In genomic region chr13:107484630-107484998, GRCm38 (mm10) we compare ENCODE assay signal across 17 mouse cellular contexts.
DNase-seq lines count a peak whose midpoint lies in the region; ATAC-seq and TF ChIP-seq lines count a peak whose summit lies in the region.
"Had no signal": no experiment of that assay in that cellular context is flagged by ENCODE, and none has a peak within 500 bp of the region (broad histone marks: within the 10 kb centered on the region; RNA-seq: fewer than 3 reads in every experiment).

No protein-coding gene starts in this region.

- H3K27me3 ChIP-seq in forebrain, embryonic 14.5 days (replicated peaks; ENCODE audit: control insufficient read depth, insufficient read depth, low read length), result no peaks in the 10 kb centered on the region
- H3K27me3 ChIP-seq in forebrain, embryonic 12.5 days, result peaks cover 8% of the 10 kb centered on the region; the same call in 1 of the 2 replicates
- no peaks in the 10 kb centered on the region for H3K27me3 ChIP-seq in CH12.LX (replicated peaks)
- H3K27me3 ChIP-seq in hindbrain, embryonic 13.5 days, result 0 out of 2 replicates have a peak, but pooled peaks cover 3% of the 10 kb centered on the region
- H3K27me3 ChIP-seq in midbrain, embryonic 14.5 days (ENCODE audit: control insufficient read depth, insufficient read depth, low read length), result no peaks in the 10 kb centered on the region
- H3K27me3 ChIP-seq: intestine, embryonic 15.5 days had no signal

- H3K4me3 ChIP-seq in forebrain, embryonic 14.5 days (ENCODE audit: low read depth, low read length), result no peak overlapping the region
- no peak overlapping the region for H3K4me3 ChIP-seq in forebrain, embryonic 12.5 days (replicated peaks)
- no peak overlapping the region for H3K4me3 ChIP-seq in CH12.LX (replicated peaks in 1 of 3; ENCODE audit: low read depth in 2 of 3, low read length in 2 of 3, poor library complexity in 1 of 3)
- H3K4me3 ChIP-seq in hindbrain, embryonic 13.5 days, result no peak overlapping the region
- H3K4me3 ChIP-seq in midbrain, embryonic 14.5 days (replicated peaks; ENCODE audit: low read depth, low read length), result no peak overlapping the region
- H3K4me3 ChIP-seq: gastrocnemius, adult 2 months; intestine, embryonic 15.5 days; limb, embryonic 15.5 days had no signal

- 0 out of 2 replicates have a peak, but pooled peaks have one; percentile 29 for ATAC-seq in forebrain, embryonic 14.5 days
- ATAC-seq in forebrain, embryonic 12.5 days (ENCODE audit: low FRiP score), result no peak
- no peak for ATAC-seq in hindbrain, embryonic 13.5 days (ENCODE audit: low FRiP score)
- no peak; the same call in 1 of the 2 replicates for ATAC-seq in midbrain, embryonic 14.5 days (ENCODE audit: low FRiP score, low TSS enrichment)
- ATAC-seq: intestine, embryonic 15.5 days had no signal

- WGBS in forebrain, embryonic 14.5 days, result 45% methylated on average over 6 of the region's 6 CpGs
- WGBS in forebrain, embryonic 12.5 days, result 43% methylated on average over 6 of the region's 6 CpGs
- 43% methylated on average over 6 of the region's 6 CpGs for WGBS in hindbrain, embryonic 13.5 days
- WGBS in midbrain, embryonic 14.5 days, result 28% methylated on average over 6 of the region's 6 CpGs

- in situ Hi-C loops in CH12.LX (cut with MboI; ENCODE audit: low pct_ligation_motif_present, low pct_unique_long_range_greater_than_20kb, low sequenced_read_pairs), result no loop called here

- dilution Hi-C loops in CH12.LX (cut with MboI; ENCODE audit: extremely low pct_ligation_motif_present, extremely low pct_unique_long_range_greater_than_20kb, low sequenced_read_pairs), result no loop called here

- H3K4me2 ChIP-seq in forebrain, embryonic 14.5 days (ENCODE audit: low read length), result no peak overlapping the region
- no peak overlapping the region for H3K4me2 ChIP-seq in forebrain, embryonic 12.5 days
- H3K4me2 ChIP-seq in CH12.LX (ENCODE audit: insufficient read depth, low read depth, poor library complexity, severe bottlenecking), result no peak overlapping the region
- H3K4me2 ChIP-seq in hindbrain, embryonic 13.5 days, result no peak overlapping the region
- H3K4me2 ChIP-seq in midbrain, embryonic 14.5 days (ENCODE audit: low read length), result no peak overlapping the region
- H3K4me2 ChIP-seq: intestine, embryonic 15.5 days; limb, embryonic 15.5 days had no signal

- no peak overlapping the region for H3K27ac ChIP-seq in forebrain, embryonic 14.5 days (ENCODE audit: low read depth, low read length)
- H3K27ac ChIP-seq in forebrain, embryonic 12.5 days, result no peak overlapping the region
- no peak overlapping the region for H3K27ac ChIP-seq in CH12.LX (ENCODE audit: insufficient read depth, low read depth)
- H3K27ac ChIP-seq in hindbrain, embryonic 13.5 days, result peak overlapping the region; percentile 82
- H3K27ac ChIP-seq in midbrain, embryonic 14.5 days (replicated peaks; ENCODE audit: low read depth, low read length), result peak overlapping the region; percentile 60
- H3K27ac ChIP-seq: gastrocnemius, adult 2 months; intestine, embryonic 15.5 days; limb, embryonic 15.5 days had no signal

- H3K9ac ChIP-seq in forebrain, embryonic 14.5 days (ENCODE audit: low read length), result no peak overlapping the region
- H3K9ac ChIP-seq in forebrain, embryonic 12.5 days, result no peak overlapping the region
- no peak overlapping the region for H3K9ac ChIP-seq in CH12.LX (ENCODE audit: insufficient read depth, low read depth)
- H3K9ac ChIP-seq in hindbrain, embryonic 13.5 days, result no peak overlapping the region
- H3K9ac ChIP-seq in midbrain, embryonic 14.5 days (replicated peaks; ENCODE audit: low read length), result no peak overlapping the region
- H3K9ac ChIP-seq: forebrain, postnatal 0 days; intestine, embryonic 15.5 days; limb, embryonic 15.5 days had no signal

- no peak for TF ChIP-seq CTCF in CH12.LX (conservative IDR thresholded peaks at IDR 0.05 in 1 of 2, IDR thresholded peaks at IDR 0.05 in 1 of 2; ENCODE audit: low read depth in 2 of 2, low read length in 2 of 2)

- TF ChIP-seq POLR2A in CH12.LX (IDR thresholded peaks at IDR 0.05; ENCODE audit: low read depth, low read length), result no peak

- peak; percentile 1; the same call in 1 of the 2 replicates for TF ChIP-seq RAD21 in CH12.LX (IDR thresholded peaks at IDR 0.05; ENCODE audit: low read depth, low read length)

- no peaks in the 10 kb centered on the region for H3K9me3 ChIP-seq in forebrain, embryonic 14.5 days (replicated peaks; ENCODE audit: control insufficient read depth, low read length)
- H3K9me3 ChIP-seq in forebrain, embryonic 12.5 days, result no peaks in the 10 kb centered on the region
- H3K9me3 ChIP-seq in CH12.LX (replicated peaks; ENCODE audit: low read length), result no peaks in the 10 kb centered on the region
- H3K9me3 ChIP-seq in hindbrain, embryonic 13.5 days, result no peaks in the 10 kb centered on the region
- no peaks in the 10 kb centered on the region for H3K9me3 ChIP-seq in midbrain, embryonic 14.5 days (ENCODE audit: control insufficient read depth, low read length)
- H3K9me3 ChIP-seq: intestine, embryonic 15.5 days; limb, embryonic 15.5 days had no signal

- peaks cover 7% of the 10 kb centered on the region for H3K4me1 ChIP-seq in forebrain, embryonic 14.5 days (ENCODE audit: control insufficient read depth, insufficient read depth, low read length)
- peaks cover 13% of the 10 kb centered on the region for H3K4me1 ChIP-seq in forebrain, embryonic 12.5 days
- H3K4me1 ChIP-seq in CH12.LX (ENCODE audit: control insufficient read depth in 1 of 2, insufficient read depth in 2 of 2), result peaks cover 9 to 21% of the 10 kb centered on the region in 2 experiments; a peak in 3 of 4 replicates
- H3K4me1 ChIP-seq in hindbrain, embryonic 13.5 days (replicated peaks), result peaks cover 25% of the 10 kb centered on the region
- H3K4me1 ChIP-seq in midbrain, embryonic 14.5 days (ENCODE audit: control insufficient read depth, insufficient read depth, low read length), result peaks cover 18% of the 10 kb centered on the region
- H3K4me1 ChIP-seq: intestine, embryonic 15.5 days had no signal

- TF ChIP-seq EP300 in CH12.LX (IDR thresholded peaks at IDR 0.05; ENCODE audit: low read length), result no peak

- no peaks in the 10 kb centered on the region for H3K36me3 ChIP-seq in forebrain, embryonic 14.5 days (ENCODE audit: control insufficient read depth, insufficient read depth, low read length)
- no peaks in the 10 kb centered on the region for H3K36me3 ChIP-seq in forebrain, embryonic 12.5 days (replicated peaks)
- no peaks in the 10 kb centered on the region for H3K36me3 ChIP-seq in CH12.LX (replicated peaks in 1 of 2; ENCODE audit: control insufficient read depth in 1 of 2, insufficient read depth in 1 of 2, low read length in 1 of 2)
- no peaks in the 10 kb centered on the region for H3K36me3 ChIP-seq in hindbrain, embryonic 13.5 days
- H3K36me3 ChIP-seq in midbrain, embryonic 14.5 days (ENCODE audit: control insufficient read depth, insufficient read depth, low read length), result no peaks in the 10 kb centered on the region
- H3K36me3 ChIP-seq: intestine, embryonic 15.5 days; limb, embryonic 15.5 days had no signal

- H3K79me2 ChIP-seq in CH12.LX (replicated peaks; ENCODE audit: control insufficient read depth, extremely low read depth, insufficient read depth, poor library complexity, severe bottlenecking), result no peaks in the 10 kb centered on the region

- no peak for DNase-seq in forebrain, embryonic 14.5 days (ENCODE audit: low spot score)
- DNase-seq in CH12.LX (ENCODE audit: extremely low read depth), result peak; percentile 35
- peak; percentile 64 for DNase-seq in midbrain, embryonic 14.5 days
- DNase-seq in ovary, postnatal 10 days (ENCODE audit: low spot score), result no peak
- no peak for DNase-seq in adipocyte (ENCODE audit: low spot score)
- DNase-seq in kidney, adult 8-10 months, result no peak
- DNase-seq: adrenal gland, postnatal 14 days; cerebellum, postnatal 14 days; forebrain, postnatal 0 days; gastrocnemius, adult 2 months; heart, postnatal 14 days; kidney, postnatal 10 days; lung, adult 18-20 months had no signal

TF ChIP-seq in CH12.LX, 34 proteins besides CTCF, POLR2A, EP300 and RAD21:
- TF ChIP-seq MYC (IDR thresholded peaks at IDR 0.05; ENCODE audit: low read depth, low read length), result no peak
- peak; percentile 55; the same call in 1 of the 2 replicates for TF ChIP-seq ZNF384 (IDR thresholded peaks at IDR 0.05; ENCODE audit: low read depth, low read length)

Comparison
In these comparisons a context has a peak if more than half of its experiments do, and no peak if none do; other contexts are left out.
1. DNase-seq: peak in CH12.LX (single experiment) and midbrain, embryonic 14.5 days (single experiment); none in forebrain, embryonic 14.5 days (single experiment), ovary, postnatal 10 days (single experiment), adipocyte (single experiment) and kidney, adult 8-10 months (0 of 2).
2. H3K27ac ChIP-seq: peak in hindbrain, embryonic 13.5 days (single experiment) and midbrain, embryonic 14.5 days (single experiment); none in forebrain, embryonic 14.5 days (single experiment), forebrain, embryonic 12.5 days (single experiment) and CH12.LX (single experiment).